Mouse (Mus musculus): Measurements from ENCODE around the gene Tldc2. TPM values are rescaled to one million over a fixed set of nuclear protein-coding genes. Genes with fewer than 3 reads are reported as not detected.

Gene Tldc2
- polyA plus RNA-seq, 1 experiment from 2014 or later: not detected

DNA sequence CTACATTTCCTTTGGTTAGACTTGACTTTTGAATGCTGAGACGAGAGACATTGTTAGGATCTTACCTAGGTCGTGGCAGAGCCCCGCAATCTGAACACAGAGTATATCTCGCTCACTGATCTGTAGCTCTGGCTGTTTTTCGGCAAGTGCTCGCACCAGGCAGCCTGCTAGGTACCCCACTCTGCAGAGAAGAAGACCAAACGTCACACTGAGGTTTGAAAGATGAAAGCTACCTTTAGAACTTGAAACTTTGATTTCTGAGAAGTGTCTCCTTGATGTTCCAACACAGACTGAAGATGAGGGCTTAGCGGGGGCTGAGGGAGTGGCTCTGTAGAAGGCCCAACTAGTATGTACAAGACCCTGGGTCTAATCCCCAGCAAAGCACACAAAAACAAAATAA is 34.9 kb downstream of the Tldc2 start:
- WGBS: 93% methylated on average over 8 of the region's 8 CpGs
- H3K4me1 ChIP-seq: no peaks in the 10 kb centered on the region
- no peak overlapping the region for H3K4me3 ChIP-seq
- peaks cover 71% of the 10 kb centered on the region for H3K36me3 ChIP-seq (replicated peaks)
- DNase-seq (ENCODE audit: extremely low spot score, low spot score): no peak
- H3K27ac ChIP-seq: no peak overlapping the region
- no peaks in the 10 kb centered on the region for H3K27me3 ChIP-seq (ENCODE audit: poor library complexity, severe bottlenecking)
- no peaks in the 10 kb centered on the region for H3K9me3 ChIP-seq

DNA sequence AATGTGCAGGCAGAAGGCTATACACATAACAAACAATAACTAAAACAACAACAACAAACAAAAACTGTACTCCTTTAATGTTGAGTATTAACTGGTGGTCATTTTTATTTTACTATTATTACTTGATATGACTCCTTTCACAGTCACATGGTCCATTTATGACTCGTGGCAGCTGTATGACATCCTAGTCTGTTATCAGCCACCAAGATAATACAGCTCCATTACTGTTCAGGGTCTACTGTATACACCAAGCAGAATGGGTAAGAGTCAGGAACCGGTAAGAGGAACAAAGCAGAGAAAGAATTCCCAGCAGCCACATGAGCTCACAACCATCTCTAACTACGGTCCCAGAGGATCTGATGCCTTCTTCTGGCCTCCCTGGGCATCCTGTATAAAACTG is 38.4 kb downstream of the Tldc2 start:
- Histone ChIP-seq H3K4me1 (peaks cover 5% of the 10 kb centered on the region; the same call in 1 of the 2 replicates), H3K27ac (no peak overlapping the region), H3K36me3 (replicated peaks) (peaks cover 69% of the 10 kb centered on the region), H3K4me3 (no peak overlapping the region), H3K27me3 (ENCODE audit: poor library complexity, severe bottlenecking) (no peaks in the 10 kb centered on the region), H3K9me3 (no peaks in the 10 kb centered on the region)
- 93% methylated on average over 3 of the region's 3 CpGs for WGBS
- no peak for DNase-seq (ENCODE audit: extremely low spot score, low spot score)

DNA sequence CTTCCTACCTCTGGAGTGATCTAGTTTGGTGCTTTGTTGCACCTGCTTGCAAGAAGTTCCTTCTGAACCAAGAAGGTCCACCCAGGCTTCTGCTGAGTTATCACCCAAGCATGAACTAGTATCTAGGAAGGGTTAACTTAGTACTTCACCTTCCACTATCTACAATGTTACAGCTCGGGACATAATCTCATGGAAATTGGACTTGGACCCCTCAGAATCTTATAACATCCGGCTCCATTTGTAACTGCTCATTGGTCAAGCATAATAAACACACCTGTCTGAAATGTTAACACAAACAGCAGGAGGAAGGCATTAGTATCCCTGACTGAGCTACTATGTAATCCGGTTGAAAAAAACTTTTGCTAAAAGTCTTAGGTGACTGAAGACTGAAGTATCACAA is 40.5 kb downstream of the Tldc2 start:
- H3K27me3 ChIP-seq (ENCODE audit: poor library complexity, severe bottlenecking): no peaks in the 10 kb centered on the region
- H3K4me1 ChIP-seq: peaks cover 5% of the 10 kb centered on the region; the same call in 1 of the 2 replicates
- H3K4me3 ChIP-seq: no peak overlapping the region
- WGBS: 92% methylated on average over 3 of the region's 3 CpGs
- peaks cover 50% of the 10 kb centered on the region for H3K36me3 ChIP-seq (replicated peaks)
- H3K27ac ChIP-seq: no peak overlapping the region
- no peaks in the 10 kb centered on the region for H3K9me3 ChIP-seq
- DNase-seq (ENCODE audit: extremely low spot score, low spot score): no peak

DNA sequence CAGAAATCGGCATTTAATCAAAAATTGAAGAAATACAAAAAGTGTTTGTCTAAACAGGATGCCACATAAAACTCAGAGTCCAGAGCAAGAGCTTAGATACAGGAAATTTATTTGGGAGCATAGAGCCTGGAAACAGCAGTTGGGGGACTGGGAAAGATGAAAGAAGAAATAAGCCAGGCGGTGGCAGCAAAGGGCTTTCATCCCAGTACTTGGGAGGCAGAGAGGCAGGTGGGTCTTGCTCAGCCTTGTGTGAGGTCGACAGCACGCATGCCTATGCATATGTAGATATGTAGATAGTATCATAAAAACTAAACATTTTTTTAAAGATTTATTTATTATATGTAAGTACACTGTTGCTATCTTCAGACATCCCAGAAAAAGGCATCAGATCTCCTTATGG is 41.2 kb downstream of the Tldc2 start:
- peaks cover 5% of the 10 kb centered on the region; the same call in 1 of the 2 replicates for H3K4me1 ChIP-seq
- H3K4me3 ChIP-seq: no peak overlapping the region
- no peak overlapping the region for H3K27ac ChIP-seq
- no peaks in the 10 kb centered on the region for H3K27me3 ChIP-seq (ENCODE audit: poor library complexity, severe bottlenecking)
- peaks cover 43% of the 10 kb centered on the region for H3K36me3 ChIP-seq (replicated peaks)
- no peaks in the 10 kb centered on the region for H3K9me3 ChIP-seq
- 75% methylated on average over 4 of the region's 4 CpGs for WGBS
- DNase-seq (ENCODE audit: extremely low spot score, low spot score): no peak

DNA sequence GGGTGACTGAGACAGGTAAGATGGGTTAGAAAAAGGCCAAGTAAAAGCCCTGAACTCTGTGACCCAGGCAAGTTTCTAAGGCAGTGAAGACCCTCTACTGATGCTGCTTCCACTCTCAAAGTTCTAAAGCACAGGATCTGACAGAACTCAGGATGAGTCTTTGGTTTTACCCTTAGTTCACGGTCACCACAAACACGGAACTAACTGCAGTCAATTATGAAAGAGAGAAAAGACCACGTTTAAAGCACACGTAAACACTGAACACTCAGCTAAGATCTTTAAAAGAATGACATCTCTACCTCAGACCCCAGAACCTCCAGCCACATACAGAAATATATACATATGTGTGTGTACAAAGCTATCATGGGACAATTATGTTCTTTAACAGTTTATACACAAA is 42.2 kb downstream of the Tldc2 start:
- peaks cover 41% of the 10 kb centered on the region for H3K36me3 ChIP-seq (replicated peaks)
- DNase-seq (ENCODE audit: extremely low spot score, low spot score): no peak
- H3K4me3 ChIP-seq: no peak overlapping the region
- WGBS: 94% methylated on average over 4 of the region's 4 CpGs
- H3K4me1 ChIP-seq: peaks cover 13% of the 10 kb centered on the region
- no peaks in the 10 kb centered on the region for H3K27me3 ChIP-seq (ENCODE audit: poor library complexity, severe bottlenecking)
- no peaks in the 10 kb centered on the region for H3K9me3 ChIP-seq
- no peak overlapping the region for H3K27ac ChIP-seq

DNA sequence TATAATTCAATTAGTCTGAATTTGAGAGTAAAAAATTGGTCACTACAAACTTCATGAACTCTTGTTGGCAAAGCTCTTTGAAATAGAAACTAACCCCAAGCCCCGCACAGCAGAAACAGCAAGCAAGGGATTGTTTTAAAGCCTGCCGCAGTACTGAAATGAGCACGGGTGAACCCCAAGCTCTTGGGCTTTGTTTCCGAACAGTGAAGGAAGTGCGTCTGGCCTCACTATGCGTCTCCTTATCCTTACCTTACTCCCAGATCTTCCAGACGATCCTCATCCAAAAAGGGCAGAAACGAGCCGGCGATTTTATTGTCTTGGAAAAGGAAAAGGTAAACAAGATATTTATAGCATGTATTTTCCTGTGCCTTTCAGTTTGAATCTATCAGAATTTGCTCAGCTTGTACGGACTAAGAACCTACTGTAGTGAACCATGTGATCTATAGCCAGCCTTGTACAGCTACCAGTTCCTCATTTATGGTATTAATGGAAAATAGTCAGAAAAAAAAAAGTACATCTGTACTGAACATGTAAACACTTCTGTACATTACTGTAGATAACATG is 42.8 kb downstream of the Tldc2 start:
- H3K27ac ChIP-seq: no peak overlapping the region
- DNase-seq (ENCODE audit: extremely low spot score, low spot score): no peak

DNA sequence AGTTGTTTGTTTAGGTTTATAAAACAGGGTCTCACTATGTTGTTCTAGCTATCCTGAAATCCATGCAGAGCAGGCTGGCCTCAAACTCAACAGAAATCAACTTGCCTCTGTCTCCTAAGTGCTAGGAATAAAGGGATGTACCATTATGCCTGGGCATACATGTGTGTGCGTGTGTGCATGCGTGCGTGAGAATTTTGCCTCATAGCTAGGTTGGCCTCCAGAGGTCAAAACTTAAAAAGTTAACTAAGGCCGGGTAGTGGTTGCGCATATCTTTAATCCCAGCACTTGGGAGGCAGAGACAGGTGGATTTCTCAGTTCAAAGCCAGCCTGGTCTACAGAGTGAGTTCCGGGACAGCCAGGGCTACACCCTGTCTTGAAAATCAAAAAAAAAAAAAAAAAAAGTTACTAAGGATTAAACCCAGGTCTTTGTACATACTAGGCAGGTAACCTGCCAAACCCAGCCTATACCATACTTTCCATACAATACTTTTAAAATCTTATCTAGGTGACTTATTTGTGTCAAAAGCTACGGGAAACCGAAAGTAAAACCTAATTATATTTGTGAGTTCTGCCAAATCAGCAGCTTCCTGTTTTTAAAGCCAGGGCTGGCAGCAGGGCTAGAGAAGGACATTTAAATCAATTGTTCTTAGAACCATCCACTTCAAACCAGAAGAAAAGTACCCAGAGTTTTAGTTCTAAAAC is 44.1 kb downstream of the Tldc2 start:
- Histone ChIP-seq H3K27ac (no peak overlapping the region), H3K4me1 (peaks cover 25% of the 10 kb centered on the region), H3K27me3 (ENCODE audit: poor library complexity, severe bottlenecking) (no peaks in the 10 kb centered on the region), H3K4me3 (no peak overlapping the region), H3K9me3 (no peaks in the 10 kb centered on the region), H3K36me3 (replicated peaks) (peaks cover 25% of the 10 kb centered on the region)
- no peak for DNase-seq (ENCODE audit: extremely low spot score, low spot score)
- 87% methylated on average over 8 of the region's 8 CpGs for WGBS

More for the DNA sequence above, 42.8 kb downstream of the Tldc2 start:
- no peaks in the 10 kb centered on the region for H3K27me3 ChIP-seq (ENCODE audit: poor library complexity, severe bottlenecking)
- H3K9me3 ChIP-seq: no peaks in the 10 kb centered on the region
- H3K4me3 ChIP-seq: no peak overlapping the region
- peaks cover 38% of the 10 kb centered on the region for H3K36me3 ChIP-seq (replicated peaks)
- 86% methylated on average over 11 of the region's 11 CpGs for WGBS
- H3K4me1 ChIP-seq: peaks cover 19% of the 10 kb centered on the region

DNA sequence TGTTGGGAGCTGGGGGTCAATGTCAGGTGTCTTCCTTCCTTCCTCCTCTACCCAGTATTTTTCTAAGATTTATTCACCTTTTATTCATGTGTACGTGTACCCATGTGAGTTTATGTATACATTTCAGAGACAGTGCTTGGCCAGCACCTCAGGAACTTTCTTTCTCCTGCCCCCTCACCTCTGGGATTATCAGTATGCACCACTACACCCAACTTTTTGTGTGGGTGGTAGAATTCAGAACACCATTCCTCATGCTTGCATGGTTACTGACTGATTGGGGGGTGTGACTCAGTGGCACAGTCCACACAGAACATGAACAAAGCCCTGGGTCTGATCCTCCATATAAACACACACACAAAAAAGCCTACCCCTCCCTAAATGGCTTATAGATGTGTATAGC is 45.2 kb downstream of the Tldc2 start:
- peaks cover 15% of the 10 kb centered on the region for H3K36me3 ChIP-seq (replicated peaks)
- no peak overlapping the region for H3K27ac ChIP-seq
- no peaks in the 10 kb centered on the region for H3K9me3 ChIP-seq
- no peak overlapping the region for H3K4me3 ChIP-seq
- H3K4me1 ChIP-seq: peaks cover 25% of the 10 kb centered on the region
- 95% methylated on average over 1 of the region's 1 CpGs for WGBS
- H3K27me3 ChIP-seq (ENCODE audit: poor library complexity, severe bottlenecking): no peaks in the 10 kb centered on the region
- no peak for DNase-seq (ENCODE audit: extremely low spot score, low spot score)

DNA sequence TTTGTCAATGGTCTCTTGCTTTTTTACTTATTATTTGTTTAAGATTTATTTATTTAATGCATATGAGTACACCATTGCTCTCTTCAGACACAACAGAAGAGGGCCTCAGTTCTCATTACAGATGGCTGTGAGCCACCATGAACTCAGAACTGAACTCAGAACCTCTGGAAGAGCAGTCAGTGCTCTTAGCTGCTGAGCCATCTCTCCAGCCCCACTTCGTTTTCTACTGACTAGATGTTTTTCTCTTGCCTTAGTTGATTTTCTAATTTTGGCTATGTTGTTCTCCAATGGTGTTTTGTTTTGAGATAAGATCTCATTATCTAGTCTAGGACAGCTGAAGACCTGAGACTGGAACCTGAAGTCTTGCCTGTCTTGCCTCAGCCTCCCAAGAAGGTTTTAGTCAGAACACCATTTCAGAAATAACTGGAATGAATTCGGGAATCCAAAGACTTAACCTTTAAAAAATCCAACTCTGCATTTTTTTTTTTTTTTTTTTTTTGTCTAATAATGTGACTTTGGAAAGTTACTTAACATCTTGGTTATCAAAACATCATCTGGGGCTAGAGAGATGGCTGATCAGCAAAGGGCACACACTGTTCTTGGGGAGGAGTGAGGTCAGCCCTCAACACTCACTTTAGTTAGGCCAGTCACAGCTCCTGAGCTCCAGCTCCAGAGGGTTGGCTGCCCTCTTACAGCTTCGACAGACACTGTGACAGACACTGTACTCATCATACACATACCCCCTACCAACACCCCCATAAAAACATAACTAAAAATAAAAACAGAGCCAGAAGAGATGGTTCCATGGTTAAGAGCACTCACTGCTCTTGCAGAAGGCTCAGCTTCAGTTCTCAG is 46.1 kb downstream of the Tldc2 start:
- H3K4me1 ChIP-seq: peaks cover 25% of the 10 kb centered on the region
- no peak for DNase-seq (ENCODE audit: extremely low spot score, low spot score)
- no peaks in the 10 kb centered on the region for H3K27me3 ChIP-seq (ENCODE audit: poor library complexity, severe bottlenecking)
- WGBS: 86% methylated on average over 3 of the region's 3 CpGs
- H3K4me3 ChIP-seq: no peak overlapping the region
- H3K9me3 ChIP-seq: no peaks in the 10 kb centered on the region
- no peak overlapping the region for H3K27ac ChIP-seq
- H3K36me3 ChIP-seq (replicated peaks): peaks cover 11% of the 10 kb centered on the region

DNA sequence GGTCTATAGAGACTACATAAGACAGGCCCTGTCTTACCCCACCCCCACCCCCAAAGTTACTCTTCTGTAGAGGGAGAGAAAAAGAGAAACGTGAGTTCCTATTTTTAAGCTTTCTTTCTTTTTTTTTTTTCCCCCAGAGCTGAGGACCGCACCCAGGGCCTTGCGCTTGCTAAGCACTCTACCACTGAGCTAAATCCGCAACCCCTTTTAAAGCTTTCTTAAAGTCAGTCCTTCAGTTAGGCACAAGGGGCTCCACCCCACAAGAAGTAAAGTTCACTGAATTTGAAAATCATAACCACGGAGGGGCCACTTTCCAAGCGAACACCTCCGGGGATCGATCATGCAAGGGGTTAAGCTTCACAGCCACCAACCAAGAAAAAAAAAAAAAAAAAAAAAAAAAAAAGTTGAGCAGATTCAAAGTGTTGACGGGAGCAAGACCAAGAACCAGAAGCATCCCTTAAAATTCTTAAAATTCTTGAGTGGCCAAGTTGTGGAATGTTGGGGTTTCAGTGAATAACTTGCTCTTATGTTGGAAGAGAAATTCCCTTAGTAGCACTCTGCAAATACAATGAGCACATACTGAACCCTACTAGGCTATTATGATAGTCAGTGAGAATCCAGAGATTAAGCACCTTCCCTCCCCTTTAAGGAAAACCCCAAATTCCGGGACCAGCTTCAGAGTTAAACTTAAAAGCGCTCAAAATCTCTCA is 47.1 kb downstream of the Tldc2 start:
- Histone ChIP-seq H3K4me1 (peaks cover 20% of the 10 kb centered on the region), H3K27me3 (ENCODE audit: poor library complexity, severe bottlenecking) (no peaks in the 10 kb centered on the region), H3K36me3 (replicated peaks) (peaks cover 2% of the 10 kb centered on the region), H3K9me3 (no peaks in the 10 kb centered on the region), H3K4me3 (peak overlapping the region; percentile 75), H3K27ac (peak overlapping the region; percentile 88)
- no peak for DNase-seq (ENCODE audit: extremely low spot score, low spot score)
- 16% methylated on average over 11 of the region's 11 CpGs for WGBS

DNA sequence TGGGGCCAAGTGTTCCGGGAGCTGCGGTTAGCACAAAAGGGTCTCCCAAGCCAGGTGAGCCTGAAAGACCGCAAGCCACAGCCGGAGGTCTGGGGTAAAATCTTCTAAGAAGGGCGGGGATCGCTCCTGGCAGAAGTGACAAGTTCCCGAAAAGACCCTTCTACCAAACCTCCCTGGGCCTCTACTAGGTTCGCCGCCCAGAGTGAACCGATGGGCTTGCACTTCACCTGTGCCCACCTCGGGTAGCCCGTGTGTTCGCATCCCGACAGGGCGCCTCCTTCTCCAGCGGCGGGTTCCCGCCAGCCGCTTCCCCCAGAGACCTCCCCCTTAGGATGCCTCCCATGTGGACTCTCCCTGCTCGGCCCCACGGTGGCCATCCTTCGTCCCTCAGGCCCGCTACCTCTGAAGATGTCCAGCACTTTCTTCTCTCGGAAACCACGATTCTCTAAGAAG is 47.6 kb downstream of the Tldc2 start:
- Histone ChIP-seq H3K4me3 (peak overlapping the region; percentile 75), H3K36me3 (replicated peaks) (no peaks in the 10 kb centered on the region), H3K27me3 (ENCODE audit: poor library complexity, severe bottlenecking) (no peaks in the 10 kb centered on the region), H3K27ac (peak overlapping the region; percentile 88), H3K4me1 (peaks cover 20% of the 10 kb centered on the region), H3K9me3 (no peaks in the 10 kb centered on the region)
- DNase-seq (ENCODE audit: extremely low spot score, low spot score): peak; percentile 63
- WGBS: under 1% methylated on average over 25 of the region's 25 CpGs

DNA sequence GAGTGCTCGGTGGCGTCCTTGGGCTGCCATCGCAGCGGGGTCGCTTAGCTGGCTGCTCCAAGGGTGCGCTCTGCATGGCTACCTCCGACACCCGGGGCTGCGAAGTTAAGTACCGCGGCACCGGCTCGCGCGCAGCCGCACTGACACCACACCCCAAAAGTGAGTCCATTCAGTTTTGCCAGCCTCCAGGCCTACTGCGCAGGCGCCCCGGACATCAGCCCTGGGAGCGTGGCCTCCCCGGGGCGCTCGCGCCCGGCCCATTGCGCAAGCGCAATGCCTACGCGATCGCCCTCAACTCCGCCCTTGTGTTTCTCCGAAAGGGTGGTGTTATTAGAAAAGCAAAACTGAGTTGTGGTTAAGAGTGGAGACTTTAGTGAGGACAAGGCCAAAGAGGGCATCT is 48.2 kb downstream of the Tldc2 start, which contains the start of gene Samhd1:
Samhd1 (minus strand) TSS at position 252 of the 400 bp plus-strand sequence.
- H3K27ac ChIP-seq: peak within 1 kb of the TSS; percentile 88
- WGBS: under 1% methylated on average over 32 of the region's 32 CpGs
- no peaks in the 10 kb centered on the region for H3K36me3 ChIP-seq (replicated peaks)
- DNase-seq (ENCODE audit: extremely low spot score, low spot score): peak; percentile 93
- H3K27me3 ChIP-seq (ENCODE audit: poor library complexity, severe bottlenecking): no peaks in the 10 kb centered on the region
- H3K9me3 ChIP-seq: no peaks in the 10 kb centered on the region
- H3K4me1 ChIP-seq: peaks cover 20% of the 10 kb centered on the region
- H3K4me3 ChIP-seq: peak within 1 kb of the TSS; percentile 75
